Mouse (Mus musculus) midbrain, embryonic 11.5 days (tissue): ENCODE measurements around the gene Acp4. TPM values are rescaled to one million over a fixed set of nuclear protein-coding genes. Genes with fewer than 3 reads are reported as not detected.
A peak's percentile ranks its signal among the peaks of the same experiment; 100 is the strongest.
"Not testable (repeated sequence)": the region's sequence is repeated elsewhere in the genome, so short reads cannot be mapped to it uniquely, and the experiment has no call there.

ENCODE experiments used
- ATAC-seq: fragments of 200-750 bp; cut with Nextera tagmentation; 2 replicates; pipeline ENCODE4 v1.8.0; 2017; ENCODE audit warnings: moderate TSS enrichment, moderate library complexity; ENCODE audit not compliant: low FRiP score
- DNase-seq: peaks from one replicate; pipeline ENCODE4 v3.0.0; 2015; ENCODE audit warnings: low spot score; ENCODE audit errors: missing footprints
- H3K27ac ChIP-seq: fragments of 300-500 bp; sonication (generic); 2 replicates; pipeline ENCODE4 v1.5.1; 2014; ENCODE audit warnings: low read depth, low read length
- H3K27me3 ChIP-seq: fragments of 300-500 bp; sonication (generic); 2 replicates; pipeline ENCODE4 v1.6.1; 2014; ENCODE audit warnings: mild to moderate bottlenecking, low read length, moderate library complexity, mixed read lengths; ENCODE audit not compliant: control insufficient read depth, insufficient read depth
- H3K36me3 ChIP-seq: fragments of 300-500 bp; sonication (generic); 2 replicates; pipeline ENCODE4 v1.6.1; 2014; ENCODE audit warnings: mild to moderate bottlenecking, low read length, moderate library complexity, mixed read lengths; ENCODE audit not compliant: control insufficient read depth, insufficient read depth
- H3K4me1 ChIP-seq: fragments of 300-500 bp; sonication (generic); 2 replicates; pipeline ENCODE4 v1.6.1; 2014; ENCODE audit warnings: low read length; ENCODE audit not compliant: control insufficient read depth, insufficient read depth
- H3K4me2 ChIP-seq: fragments of 300-500 bp; sonication (generic); 2 replicates; pipeline ENCODE4 v1.6.1; 2014; ENCODE audit warnings: mild to moderate bottlenecking, moderate library complexity
- H3K4me3 ChIP-seq: fragments of 300-500 bp; sonication (generic); 2 replicates; pipeline ENCODE4 v1.5.1; 2014; ENCODE audit warnings: low read depth, low read length
- H3K9ac ChIP-seq: fragments of 300-500 bp; sonication (generic); 2 replicates; pipeline ENCODE4 v1.6.1; 2014; ENCODE audit warnings: low read length
- H3K9me3 ChIP-seq: fragments of 300-500 bp; sonication (generic); 2 replicates; pipeline ENCODE4 v1.6.1; 2016; ENCODE audit warnings: low read length; ENCODE audit not compliant: control insufficient read depth
- WGBS: fragments of 180-500 bp; shearing (Covaris S2); extraction: QIAGEN DNeasy Blood & Tissue Kit; methylation state at CpG from one replicate; pipeline ENCODE4 v1.1.7; 2014; 5-methylcytosine and 5-hydroxymethylcytosine counted together
- polyA plus RNA-seq: library from polyadenylated mRNA; unstranded; fragments of >200 nt; fragmentation: Nextera tagmentation; extraction: Ambion mirVana; gene quantifications from 2 replicates; pipeline ENCODE4 v1.2.1, GENCODE M21; 2014

Acp4 gene
- polyA plus RNA-seq, 1 experiment from 2014 or later = not detected

DNA sequence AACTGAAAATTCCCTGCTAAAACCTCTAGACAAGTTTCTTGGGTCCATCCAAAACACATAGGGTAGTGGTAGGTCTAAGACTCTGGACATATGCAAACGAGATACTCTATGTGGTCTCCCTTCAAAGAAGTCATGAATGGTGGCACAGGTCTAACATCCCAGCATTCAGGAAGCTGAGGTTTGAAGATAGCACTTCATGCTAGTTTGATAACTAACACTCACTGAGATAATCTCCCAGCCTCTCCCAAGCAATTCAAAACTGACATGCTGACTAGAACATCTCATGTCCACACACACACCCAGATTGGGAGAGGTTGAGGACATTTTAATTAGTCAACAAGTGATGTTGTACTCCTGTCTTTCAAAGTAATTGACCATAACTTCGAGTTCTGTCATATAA lies 17.3 kb downstream of the Acp4 start:
- Histone ChIP-seq H3K27me3 (no peaks in the 10 kb centered on the region), H3K4me1 (no peaks in the 10 kb centered on the region), H3K9me3 (no peaks in the 10 kb centered on the region), H3K9ac (no peak overlapping the region), H3K4me3 (no peak overlapping the region), H3K4me2 (no peak overlapping the region), H3K36me3 (no peaks in the 10 kb centered on the region), H3K27ac (no peak overlapping the region)
- no peak for DNase-seq
- WGBS = 64% methylated on average over 2 of the region's 2 CpGs
- ATAC-seq = no peak

DNA sequence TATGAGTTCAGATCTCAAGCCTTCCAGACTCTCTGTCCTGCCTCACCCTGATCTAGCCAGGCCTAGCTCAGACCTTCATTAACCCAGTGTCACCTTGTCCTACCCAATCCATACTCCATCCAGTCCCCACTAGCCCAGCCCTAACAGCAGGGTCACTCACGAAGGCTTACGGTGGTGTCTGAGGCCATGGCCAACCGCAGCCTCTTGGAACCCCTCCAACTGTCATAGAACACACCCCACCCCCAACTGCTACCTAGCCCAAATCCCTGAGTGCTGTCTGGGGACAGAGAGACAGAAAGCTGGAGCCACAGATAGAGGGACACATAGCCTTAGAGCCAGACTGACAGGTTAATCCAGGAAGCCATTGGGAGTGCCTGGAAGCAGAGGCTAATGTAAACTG lies 21.3 kb downstream of the Acp4 start, which contains the start of gene Gm36864:
Gene Gm36864, plus strand, starts transcription at position 269 of the 400 bp plus-strand sequence.
- no peak within 1 kb of the TSS for H3K4me2 ChIP-seq
- no peaks in the 10 kb centered on the region for H3K9me3 ChIP-seq
- no peak within 1 kb of the TSS for H3K4me3 ChIP-seq
- DNase-seq (peak; percentile 72), ATAC-seq (no peak)
- H3K27ac ChIP-seq = no peak within 1 kb of the TSS
- H3K27me3 ChIP-seq = no peaks in the 10 kb centered on the region
- 94% methylated on average over 3 of the region's 3 CpGs for WGBS
- H3K4me1 ChIP-seq = no peaks in the 10 kb centered on the region
- no peak within 1 kb of the TSS for H3K9ac ChIP-seq
- H3K36me3 ChIP-seq = no peaks in the 10 kb centered on the region

DNA sequence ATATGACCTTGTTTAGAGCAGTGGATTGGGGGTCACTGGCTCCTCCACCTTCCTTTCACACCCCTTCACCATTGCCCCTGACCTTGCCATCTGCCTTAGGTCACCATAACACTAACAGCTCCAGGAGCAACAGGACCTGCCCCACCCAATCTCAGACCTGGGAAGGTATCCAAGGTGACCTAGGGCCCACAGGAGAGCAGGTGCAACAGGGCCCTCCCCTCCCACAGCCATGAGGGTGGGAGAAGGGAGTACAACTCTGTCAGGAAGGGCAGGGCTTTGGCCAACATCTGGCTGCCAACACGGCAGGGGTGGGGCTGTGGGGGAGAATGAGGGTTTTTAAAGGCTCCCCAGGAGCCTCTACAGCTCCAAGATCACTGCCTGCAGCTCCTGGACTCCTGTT lies 32.1 kb downstream of the Acp4 start, which contains the start of gene Klk1:
Gene Klk1, plus strand, starts transcription at position 285 of the 400 bp plus-strand sequence.
- H3K27me3 ChIP-seq = no peaks in the 10 kb centered on the region
- H3K27ac ChIP-seq = no peak within 1 kb of the TSS
- WGBS = 50% methylated on average over 1 of the region's 1 CpGs

GRCm38 (mm10) chr7:44222335-44222734 lies 34.8 kb downstream of the Acp4 start:
- not testable (repeated sequence) for H3K27ac ChIP-seq, ATAC-seq, H3K4me3 ChIP-seq, H3K4me2 ChIP-seq, H3K27me3 ChIP-seq, H3K36me3 ChIP-seq, DNase-seq, H3K4me1 ChIP-seq, H3K9ac ChIP-seq, H3K9me3 ChIP-seq
- WGBS = 86% methylated on average over 6 of the region's 6 CpGs

More for the DNA sequence above, 32.1 kb downstream of the Acp4 start, which contains the start of gene Klk1:
- H3K36me3 ChIP-seq = no peaks in the 10 kb centered on the region
- H3K9me3 ChIP-seq = no peaks in the 10 kb centered on the region
- no peak within 1 kb of the TSS for H3K4me2 ChIP-seq
- DNase-seq (no peak), ATAC-seq (no peak)
- no peaks in the 10 kb centered on the region for H3K4me1 ChIP-seq
- no peak within 1 kb of the TSS for H3K9ac ChIP-seq
- no peak within 1 kb of the TSS for H3K4me3 ChIP-seq

DNA sequence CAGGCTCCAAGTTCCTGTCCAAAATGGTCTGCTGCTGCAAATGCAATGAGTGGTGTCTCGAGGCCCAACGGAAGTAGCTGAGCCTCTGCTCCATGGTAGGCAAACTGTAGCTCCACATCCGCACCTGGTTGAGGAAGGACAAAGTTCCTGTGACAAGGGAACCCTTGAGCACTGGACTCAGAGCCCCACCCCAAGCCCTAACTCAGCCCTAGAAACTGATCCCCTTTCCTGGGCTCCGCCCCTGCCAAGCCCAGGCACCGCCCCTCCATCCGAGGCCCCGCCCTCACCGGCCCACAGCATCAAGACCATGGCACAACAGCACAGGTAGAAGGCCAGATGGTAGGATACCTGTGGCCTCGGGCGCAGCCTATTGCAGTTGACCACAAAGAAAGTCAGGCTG lies 35.6 kb downstream of the Acp4 start:
- DNase-seq, H3K4me2 ChIP-seq, H3K9ac ChIP-seq, H3K4me3 ChIP-seq, H3K4me1 ChIP-seq, H3K27me3 ChIP-seq, H3K36me3 ChIP-seq, H3K9me3 ChIP-seq, H3K27ac ChIP-seq, ATAC-seq: not testable (repeated sequence)
- 74% methylated on average over 8 of the region's 10 CpGs for WGBS

DNA sequence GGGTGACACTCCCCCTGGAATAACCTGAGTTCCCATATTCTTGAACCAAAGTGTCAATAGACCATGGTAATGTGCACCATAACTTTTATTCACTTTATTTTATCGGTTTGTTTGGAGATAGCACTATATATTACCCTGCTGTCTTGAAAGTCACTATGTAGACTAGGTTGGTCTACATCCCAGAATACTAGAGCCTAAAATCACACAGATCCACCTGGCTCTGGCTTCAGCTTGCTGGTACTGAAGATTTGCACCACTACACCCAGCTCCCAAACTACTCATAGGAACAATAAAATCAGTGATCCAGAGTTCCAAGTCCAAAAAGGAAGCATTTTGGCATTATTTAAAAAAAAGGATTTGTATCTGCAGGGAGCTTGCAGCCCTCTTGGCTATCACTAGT lies 41.5 kb downstream of the Acp4 start, which contains the start of gene Klk1b5:
Gene Klk1b5, plus strand, starts transcription at position 301 of the 400 bp plus-strand sequence.
- Histone ChIP-seq H3K4me1 (no peaks in the 10 kb centered on the region), H3K27me3 (no peaks in the 10 kb centered on the region), H3K36me3 (no peaks in the 10 kb centered on the region), H3K9me3 (no peaks in the 10 kb centered on the region), H3K27ac (no peak within 1 kb of the TSS), H3K9ac (no peak within 1 kb of the TSS), H3K4me3 (no peak within 1 kb of the TSS), H3K4me2 (no peak within 1 kb of the TSS)
- 94% methylated on average over 1 of the region's 1 CpGs for WGBS
- ATAC-seq = no peak
- DNase-seq = no peak

GRCm38 (mm10) chr7:44208307-44208706 lies 48.9 kb downstream of the Acp4 start:
- WGBS = 69% methylated on average over 3 of the region's 3 CpGs
- H3K4me1 ChIP-seq = no peaks in the 10 kb centered on the region

GRCm38 (mm10) chr7:44207135-44207534 lies 50.0 kb downstream of the Acp4 start, which contains the start of gene Klk1b4:
Gene Klk1b4, plus strand, starts transcription at chr7:44207435.
- DNase-seq, H3K9me3 ChIP-seq, H3K27ac ChIP-seq, H3K36me3 ChIP-seq, H3K4me2 ChIP-seq, ATAC-seq, H3K4me3 ChIP-seq, H3K9ac ChIP-seq, H3K27me3 ChIP-seq, H3K4me1 ChIP-seq: not testable (repeated sequence)
- WGBS = 56% methylated on average over 3 of the region's 3 CpGs

More at GRCm38 (mm10) chr7:44208307-44208706, 48.9 kb downstream of the Acp4 start:
- H3K9ac ChIP-seq = no peak overlapping the region
- no peak overlapping the region for H3K4me3 ChIP-seq
- no peaks in the 10 kb centered on the region for H3K9me3 ChIP-seq
- no peaks in the 10 kb centered on the region for H3K27me3 ChIP-seq
- no peak overlapping the region for H3K27ac ChIP-seq
- no peaks in the 10 kb centered on the region for H3K36me3 ChIP-seq
- no peak for DNase-seq
- no peak for ATAC-seq
- H3K4me2 ChIP-seq = no peak overlapping the region
